Mouse (Mus musculus) Patski (cell line): Measurements from ENCODE around the gene Lrrc25. TPM values are rescaled to one million over a fixed set of nuclear protein-coding genes. Genes with fewer than 3 reads are reported as not detected.

Experiments used
- ATAC-seq: fragments of 100-300 bp; one replicate; pipeline ENCODE4 v1.8.0; 2021
- CTCF ChIA-PET: fragments of 350-600 bp; sonication (Branson Sonifier 250); formaldehyde crosslinking; loops from one replicate; lab custom pipeline; 2022; ENCODE audit warnings: inconsistent platforms; lab: Charles Lee
- POLR2A ChIA-PET: fragments of 350-600 bp; sonication (Branson Sonifier 250); formaldehyde crosslinking; loops from one replicate; lab custom pipeline; 2022; ENCODE audit warnings: antibody characterized with exemption, inconsistent platforms; lab: Charles Lee
- DNase-seq: peaks from one replicate; pipeline ENCODE4 v3.0.0-alpha.2; 2011; ENCODE audit warnings: low read depth, low spot score
- H3K27me3 ChIP-seq: fragments of 371-371 bp; one replicate; pipeline ENCODE4 v1.5.1; 2021
- CTCF ChIP-seq: fragments of 100-300 bp; IDR thresholded peaks from one replicate; pipeline ENCODE4 v1.5.1; 2021
- in situ Hi-C: fragments of 300-500 bp; cut with MboI; formaldehyde crosslinking; loops from 3 replicates; pipeline ENCODE4 v1.11.1; 2018; ENCODE audit warnings: low pct_unique_long_range_greater_than_20kb, mixed read lengths
- polyA plus RNA-seq: library from polyadenylated mRNA; unstranded; gene quantifications from one replicate; pipeline ENCODE4 v1.2.3, GENCODE M21; 2021

Gene Lrrc25
- polyA plus RNA-seq, 1 experiment from 2014 or later, result 0.04 TPM

DNA sequence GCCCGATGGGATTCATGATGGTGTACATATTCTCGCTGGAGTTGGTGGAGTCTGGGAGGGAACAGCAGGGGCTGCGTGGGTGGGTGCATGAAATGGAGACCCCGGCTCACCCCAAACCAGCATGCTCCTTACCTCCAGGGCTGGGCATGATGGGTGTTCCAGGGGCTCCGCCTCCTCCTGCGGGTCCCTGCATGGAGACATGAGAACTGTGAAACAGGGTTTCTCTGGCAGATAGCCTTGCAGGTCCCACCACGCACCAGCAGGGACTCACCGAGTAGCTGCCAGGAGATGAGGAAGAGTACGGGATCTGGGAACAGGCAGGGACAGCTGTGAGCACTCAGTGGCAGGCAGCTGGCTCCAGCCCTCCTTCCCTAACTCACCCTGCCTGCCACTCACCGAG, 17.2 kb upstream of the Lrrc25 start:
- ATAC-seq, result no peak
- ChIA-PET CTCF (interaction anchor here (1.9 kb wide), 1 partner anchor 12 kb away, joined by 5 read pairs; no protein-coding TSS in a partner anchor), POLR2A (no interaction called here)
- no peak for TF ChIP-seq CTCF
- in situ Hi-C loops, result no loop called here
- no peaks in the 10 kb centered on the region for H3K27me3 ChIP-seq
- no peak for DNase-seq

DNA sequence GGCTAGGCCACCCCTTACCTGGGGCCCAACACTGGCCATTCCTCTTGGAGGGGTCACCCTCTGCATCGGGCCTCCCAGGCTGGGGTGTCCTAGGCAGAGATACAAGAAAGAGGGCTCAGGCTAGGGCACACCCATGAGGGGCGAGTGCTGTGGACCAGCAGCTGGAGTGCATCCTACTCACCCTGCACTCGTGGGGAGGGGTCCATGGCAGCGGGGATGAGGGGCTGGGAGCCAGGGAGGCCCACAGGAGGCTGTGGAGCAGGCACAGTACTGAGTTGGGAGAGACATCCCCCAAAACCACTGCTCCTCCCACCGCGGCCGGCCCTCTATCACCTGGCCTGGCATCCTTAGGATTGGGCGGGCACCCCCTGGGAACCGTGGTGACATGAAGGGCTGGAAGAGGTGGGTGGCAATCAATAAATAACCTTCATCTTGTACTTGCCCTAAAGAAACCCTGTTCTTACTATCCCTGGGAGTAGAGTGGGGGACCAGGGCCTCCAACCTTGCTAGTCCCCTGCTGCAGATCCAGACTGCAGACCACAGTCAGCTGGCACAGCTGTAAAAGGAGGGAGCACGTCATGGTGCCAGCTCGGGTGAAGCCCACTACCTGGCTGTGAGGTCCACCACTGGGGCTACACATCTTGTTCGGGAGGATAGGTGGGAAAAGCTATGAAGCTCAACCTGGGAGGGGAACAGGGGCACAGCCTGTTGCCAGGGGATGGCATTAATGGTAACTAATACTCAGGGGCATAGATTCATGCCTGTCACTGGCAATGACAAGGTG, 16.3 kb upstream of the Lrrc25 start:
- no peak for ATAC-seq
- in situ Hi-C loops, result no loop called here

GRCm38 (mm10) chr8:70600473-70601270, 15.3 kb upstream of the Lrrc25 start:
- ATAC-seq, result no peak
- H3K27me3 ChIP-seq, result no peaks in the 10 kb centered on the region
- no peak for TF ChIP-seq CTCF
- POLR2A ChIA-PET, result interaction anchor here (0.8 kb wide), 1 partner anchor 8 kb away, joined by 3 read pairs; the partner anchor contains the start of gene Ssbp4
- DNase-seq, result no peak
- CTCF ChIA-PET, result interaction anchor here (1.5 to 1.9 kb wide), 2 partner anchors 10 to 40 kb away, joined by 3 to 5 read pairs; no protein-coding TSS in a partner anchor
- in situ Hi-C loops, result no loop called here

More for the DNA sequence above, 16.3 kb upstream of the Lrrc25 start:
- POLR2A ChIA-PET, result no interaction called here
- TF ChIP-seq CTCF, result no peak
- CTCF ChIA-PET, result interaction anchor here (1.5 to 1.9 kb wide), 2 partner anchors 11 to 39 kb away, joined by 3 to 5 read pairs; no protein-coding TSS in a partner anchor
- DNase-seq, result no peak
- H3K27me3 ChIP-seq, result no peaks in the 10 kb centered on the region

DNA sequence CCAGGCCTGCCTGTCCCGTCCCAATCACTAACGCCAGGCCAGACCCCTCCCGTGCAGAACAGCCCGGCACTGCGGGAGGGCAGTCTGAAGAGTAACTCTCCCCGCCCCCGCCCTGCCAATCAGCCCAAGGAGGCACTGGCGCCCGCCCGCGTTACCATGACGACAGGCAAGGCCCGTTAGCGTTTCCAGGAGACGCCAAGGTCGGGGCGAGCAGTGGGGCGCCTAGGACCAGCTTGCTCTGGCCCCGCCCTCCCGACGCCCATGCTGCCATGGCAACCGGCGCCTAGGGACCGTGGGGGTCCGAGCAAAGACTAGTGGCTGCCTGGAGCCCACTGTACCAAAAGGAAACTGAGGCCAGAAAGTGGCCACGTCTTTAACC, 14.7 kb upstream of the Lrrc25 start:
- H3K27me3 ChIP-seq, result no peaks in the 10 kb centered on the region
- ATAC-seq (no peak), DNase-seq (no peak)
- ChIA-PET CTCF (no interaction called here), POLR2A (no interaction called here)
- no peak for TF ChIP-seq CTCF
- in situ Hi-C loops, result no loop called here

- in situ Hi-C loops, result no loop called here
- TF ChIP-seq CTCF, result no peak
- ChIA-PET CTCF (no interaction called here), POLR2A (no interaction called here)
- ATAC-seq (no peak), DNase-seq (no peak)
- H3K27me3 ChIP-seq, result no peaks in the 10 kb centered on the region
Observed at GRCm38 (mm10) chr8:70602139-70602811, 13.7 kb upstream of the Lrrc25 start.

DNA sequence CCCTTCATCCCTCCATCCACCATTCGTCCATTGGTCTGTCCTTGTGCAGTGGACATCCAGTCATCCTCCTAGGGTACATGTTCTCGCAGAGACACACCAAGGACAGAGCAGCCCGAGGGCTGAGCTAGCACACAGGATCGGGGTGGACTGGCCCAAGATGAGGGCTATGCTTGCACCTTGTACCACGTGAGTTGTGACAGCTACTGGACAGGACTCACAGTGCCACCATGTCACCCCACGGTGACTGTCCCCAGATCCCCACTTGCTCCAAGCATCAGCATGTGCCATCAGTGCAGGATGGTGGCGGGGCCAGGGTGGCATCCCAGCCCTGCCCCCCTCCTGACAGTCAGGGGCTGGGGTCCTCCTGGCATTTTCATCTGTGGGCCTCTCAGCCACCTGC, 11.4 kb upstream of the Lrrc25 start:
- no peaks in the 10 kb centered on the region for H3K27me3 ChIP-seq
- CTCF ChIA-PET, result interaction anchor here (1.1 kb wide), 1 partner anchor 12 kb away, joined by 3 read pairs; no protein-coding TSS in a partner anchor
- in situ Hi-C loops, result no loop called here
- POLR2A ChIA-PET, result no interaction called here
- no peak for TF ChIP-seq CTCF
- ATAC-seq (no peak), DNase-seq (no peak)

- POLR2A ChIA-PET, result no interaction called here
- no peaks in the 10 kb centered on the region for H3K27me3 ChIP-seq
- in situ Hi-C loops, result no loop called here
- CTCF ChIA-PET, result interaction anchor here (1.2 kb wide), 1 partner anchor 10 kb away, joined by 3 read pairs; no protein-coding TSS in a partner anchor
- no peak for TF ChIP-seq CTCF
- no peak for DNase-seq
- ATAC-seq, result no peak
Observed at GRCm38 (mm10) chr8:70605871-70606779, 9.8 kb upstream of the Lrrc25 start.

GRCm38 (mm10) chr8:70606780-70607602, 9.0 kb upstream of the Lrrc25 start:
- ATAC-seq (no peak), DNase-seq (no peak)
- ChIA-PET POLR2A (interaction anchor here (0.5 to 1.1 kb wide), 2 partner anchors 79 to 101 kb away, joined by 3 to 6 read pairs; no protein-coding TSS in a partner anchor), CTCF (interaction anchor here (1.2 kb wide), 1 partner anchor 11 kb away, joined by 3 read pairs; no protein-coding TSS in a partner anchor)
- no peak for TF ChIP-seq CTCF
- in situ Hi-C loops, result no loop called here
- H3K27me3 ChIP-seq, result no peaks in the 10 kb centered on the region

DNA sequence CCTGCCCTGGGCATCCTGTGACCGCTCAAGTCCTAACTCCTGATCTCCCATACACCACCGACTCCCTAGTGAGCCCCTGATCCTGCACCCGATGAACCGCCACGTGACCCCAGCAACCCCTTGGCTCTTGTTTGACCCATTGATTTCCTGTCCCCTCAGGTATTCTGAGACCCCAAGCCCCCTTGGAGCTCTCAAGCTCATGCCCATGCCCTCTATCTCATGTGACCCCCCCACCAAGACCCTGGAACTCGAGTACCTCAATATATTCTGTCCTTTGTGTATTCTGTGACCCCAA, 8.4 kb upstream of the Lrrc25 start:
- ChIA-PET POLR2A (interaction anchor here (1.0 to 1.1 kb wide), 2 partner anchors 35 to 79 kb away, joined by 3 read pairs; no protein-coding TSS in a partner anchor), CTCF (no interaction called here)
- ATAC-seq, result no peak
- DNase-seq, result no peak
- H3K27me3 ChIP-seq, result no peaks in the 10 kb centered on the region
- TF ChIP-seq CTCF, result no peak
- in situ Hi-C loops, result no loop called here
